Mouse (Mus musculus): Measurements from ENCODE around the gene Npr3.
A peak's percentile ranks its signal among the peaks of the same experiment; 100 is the strongest.
"Not testable (repeated sequence)": the region's sequence is repeated elsewhere in the genome, so short reads cannot be mapped to it uniquely, and the experiment has no call there.

Gene Npr3

GRCm38 (mm10) chr15:11881822-11882221 lies 25.3 kb downstream of the Npr3 start:
- DNase-seq = no peak

DNA sequence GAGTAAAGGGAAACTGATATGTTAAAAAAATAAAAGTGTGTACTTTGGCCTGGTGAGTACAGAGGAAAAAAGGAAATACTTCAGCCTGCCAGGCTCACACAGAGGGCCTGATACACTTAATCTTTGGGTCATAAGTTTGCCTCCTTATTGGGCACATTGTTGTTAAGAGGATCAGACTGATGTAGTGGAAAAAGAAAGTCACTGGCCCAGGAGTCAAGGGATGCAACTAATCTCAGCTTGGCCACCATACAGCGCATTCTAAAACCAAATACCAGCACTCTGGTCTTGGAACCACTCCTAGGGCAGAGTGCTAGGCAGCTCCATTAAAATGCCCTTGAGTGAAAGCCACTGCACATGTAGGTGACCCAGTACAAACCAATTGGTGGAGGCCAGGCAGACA lies 28.8 kb downstream of the Npr3 start:
- no peak for DNase-seq

DNA sequence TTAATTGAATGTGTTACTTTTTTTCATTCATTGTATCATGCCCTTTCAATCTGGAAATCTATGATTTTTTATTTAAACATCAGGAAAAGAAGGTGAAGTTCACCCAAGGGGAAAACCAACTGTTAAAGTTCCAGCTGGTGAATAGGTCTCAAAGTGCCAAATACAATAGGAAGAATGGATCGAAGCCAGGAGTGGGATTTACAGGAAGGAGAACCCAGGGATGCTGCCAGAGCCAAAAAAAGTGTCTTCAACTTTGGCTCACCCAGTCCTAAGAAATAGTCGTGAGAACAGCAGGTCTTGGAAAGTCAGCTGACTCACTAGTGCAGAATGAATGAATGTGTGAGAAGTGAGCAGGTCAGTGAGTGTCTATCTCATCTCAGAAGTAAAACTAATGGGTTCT lies 29.8 kb downstream of the Npr3 start:
- DNase-seq = no peak

GRCm38 (mm10) chr15:11866918-11867317 lies 40.2 kb downstream of the Npr3 start:
- DNase-seq = no peak

DNA sequence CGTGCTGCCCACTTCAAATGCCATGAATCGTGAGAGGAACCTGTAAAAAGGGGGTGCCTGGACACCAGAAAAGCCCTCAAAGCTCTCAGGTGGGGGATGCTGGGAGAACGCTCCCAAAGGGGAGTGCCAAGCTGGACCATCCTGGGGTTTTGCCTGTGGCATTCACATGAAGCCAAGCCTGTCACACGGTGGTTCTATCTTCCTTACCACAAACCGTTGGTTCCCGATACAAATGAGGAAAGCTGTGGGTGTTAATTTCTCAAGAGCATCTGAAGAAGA lies 43.6 kb downstream of the Npr3 start:
- DNase-seq = no peak

- DNase-seq = peak; percentile 42
These were observed 44.1 kb downstream of the Npr3 start for GRCm38 (mm10) chr15:11862785-11863539.

GRCm38 (mm10) chr15:11862253-11862652 lies 44.8 kb downstream of the Npr3 start:
- no peak for DNase-seq

GRCm38 (mm10) chr15:11860259-11860658 lies 46.8 kb downstream of the Npr3 start:
- DNase-seq = no peak

DNA sequence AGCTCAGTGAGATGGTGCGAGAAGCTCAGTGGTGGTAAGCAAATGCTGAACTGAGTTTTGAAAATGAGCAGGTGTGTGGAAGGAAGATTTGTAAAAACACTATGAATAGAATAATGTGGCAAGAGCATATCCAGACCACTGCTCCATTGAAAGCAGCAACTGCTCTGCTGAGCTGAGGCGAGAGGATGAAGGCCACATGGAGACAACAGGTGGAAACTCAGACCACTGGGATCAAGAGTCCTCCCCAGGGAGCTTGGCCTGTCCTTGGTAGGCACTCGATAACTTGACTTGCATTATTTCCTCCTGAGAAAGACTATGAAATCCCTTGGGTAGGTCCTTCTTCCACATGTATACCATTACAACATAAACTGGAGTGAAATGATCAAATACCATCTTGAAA lies 47.3 kb downstream of the Npr3 start:
- no peak for DNase-seq

- DNase-seq = peak; percentile 41
These were observed 48.7 kb downstream of the Npr3 start for GRCm38 (mm10) chr15:11858411-11858810.

DNA sequence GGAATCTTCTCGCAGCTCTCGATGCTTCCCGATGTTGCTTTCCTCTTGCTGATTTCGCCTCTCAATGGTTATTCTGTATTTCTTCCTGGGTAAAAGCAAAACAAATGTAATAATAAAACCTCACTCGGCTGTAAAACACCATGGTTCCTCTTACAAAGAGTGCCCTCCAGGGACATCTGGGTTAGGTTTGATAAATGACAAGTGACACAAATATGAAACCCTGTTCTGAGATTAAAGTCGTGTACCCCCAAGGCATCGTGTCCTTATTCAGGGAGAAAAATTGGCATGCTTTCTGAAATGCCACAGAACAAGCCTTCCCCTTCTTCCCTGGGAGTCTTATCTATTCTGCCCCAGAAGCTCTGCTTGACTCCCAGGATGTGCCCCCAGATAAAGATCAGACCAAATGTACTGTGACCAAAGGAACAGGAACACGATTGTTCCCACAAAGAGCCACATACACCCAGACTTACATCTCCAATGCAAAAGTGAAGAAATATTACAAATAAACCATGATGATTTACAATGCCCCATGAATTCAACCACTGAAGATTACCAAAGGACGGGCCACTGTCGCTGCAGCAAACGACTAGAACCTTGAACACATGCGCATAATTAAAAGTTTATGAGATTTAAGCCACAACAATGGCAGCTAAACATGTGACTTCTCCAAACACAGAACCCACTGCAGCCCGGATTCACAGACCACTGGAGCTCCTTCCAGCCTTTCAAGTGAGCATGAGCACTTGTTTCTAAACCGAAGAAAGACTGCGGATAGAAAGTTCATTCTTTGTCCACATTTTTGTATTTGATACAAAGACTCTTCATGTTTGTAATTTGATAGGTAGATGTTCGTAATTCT lies 61.7 kb downstream of the Npr3 start:
- no peak for DNase-seq

- DNase-seq = no peak
These were observed 63.0 kb downstream of the Npr3 start for GRCm38 (mm10) chr15:11844115-11844514.

DNA sequence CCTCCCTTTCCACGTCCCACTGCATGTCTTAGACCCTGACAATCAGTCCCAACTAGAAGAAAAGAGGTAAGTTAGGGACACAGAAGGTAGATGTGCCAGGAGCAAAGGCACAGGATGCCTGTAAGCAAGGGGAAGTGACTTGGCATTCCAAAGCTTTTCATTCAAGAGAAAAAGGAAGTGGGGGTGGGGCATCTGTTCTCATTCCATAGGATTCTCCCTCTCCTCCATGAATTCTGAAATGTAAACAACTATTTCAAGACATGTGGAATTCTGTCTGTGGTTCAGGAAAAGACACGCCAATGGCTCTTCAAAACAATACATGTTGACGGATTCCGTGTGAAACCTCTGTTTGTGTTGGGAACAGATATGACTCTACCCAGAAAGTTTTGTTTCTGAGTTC lies 65.3 kb downstream of the Npr3 start:
- DNase-seq = no peak

GRCm38 (mm10) chr15:11835913-11836312 lies 71.2 kb downstream of the Npr3 start:
- DNase-seq = no peak

DNA sequence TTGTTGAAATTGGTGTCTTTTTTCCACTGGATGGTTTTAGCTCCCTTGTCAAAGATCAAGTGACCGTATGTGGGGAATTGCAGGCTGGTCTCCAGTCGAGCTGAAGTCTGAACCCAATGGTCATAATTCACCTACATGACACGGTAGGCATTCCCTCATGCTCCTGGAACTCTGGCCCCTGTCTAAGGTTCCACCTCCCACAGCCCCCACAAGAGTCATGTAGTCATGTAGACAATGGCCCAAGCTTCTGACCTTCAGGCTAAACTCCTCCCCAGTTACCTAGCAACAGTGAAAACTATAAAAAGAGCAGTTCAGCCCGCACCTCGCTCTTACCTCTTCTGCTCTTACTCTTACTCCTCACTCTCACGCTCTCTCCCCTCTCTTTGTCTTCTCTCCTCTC lies 84.7 kb downstream of the Npr3 start:
- DNase-seq = not testable (repeated sequence)

DNA sequence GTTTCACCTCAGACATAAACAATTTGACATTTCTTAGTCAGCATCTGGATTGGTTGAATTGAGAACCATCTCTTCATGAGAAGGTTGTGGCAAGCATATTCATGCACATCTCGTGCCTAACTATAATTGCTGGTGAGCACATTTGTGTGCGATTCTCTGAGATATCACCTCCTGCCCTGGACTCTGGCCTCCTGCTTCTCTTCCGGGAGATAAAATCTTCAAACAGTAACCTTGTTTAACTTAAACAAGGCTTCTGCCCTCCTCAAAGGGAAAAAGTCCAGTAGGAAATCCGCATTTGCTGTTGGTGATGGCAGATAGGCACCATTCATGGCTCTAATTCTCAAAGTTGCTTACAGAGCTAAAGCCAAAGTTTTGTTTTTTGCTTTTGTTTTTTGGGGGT lies 91.5 kb downstream of the Npr3 start:
- no peak for DNase-seq

DNA sequence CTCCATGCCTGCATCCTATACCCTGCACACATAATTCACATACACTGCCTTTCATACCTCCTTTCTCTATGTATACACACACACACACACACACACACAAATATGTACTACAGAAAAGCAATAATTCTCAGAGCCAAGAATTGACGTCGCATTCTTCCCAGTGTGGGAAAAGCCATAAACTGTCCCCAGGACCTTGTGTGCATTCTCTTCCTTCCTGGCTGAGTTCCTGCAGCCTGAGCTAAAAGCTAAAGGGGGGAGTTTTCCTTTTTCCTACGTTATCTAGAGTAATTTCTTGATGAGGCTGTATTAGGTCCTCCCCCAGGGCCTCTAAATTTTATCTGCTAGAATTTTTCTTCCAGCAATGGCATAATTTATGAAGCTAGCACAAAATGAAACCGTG lies 103.5 kb downstream of the Npr3 start:
- no peak for DNase-seq

- DNase-seq = peak; percentile 29
These were observed 105.0 kb downstream of the Npr3 start for GRCm38 (mm10) chr15:11801863-11802722.

DNA sequence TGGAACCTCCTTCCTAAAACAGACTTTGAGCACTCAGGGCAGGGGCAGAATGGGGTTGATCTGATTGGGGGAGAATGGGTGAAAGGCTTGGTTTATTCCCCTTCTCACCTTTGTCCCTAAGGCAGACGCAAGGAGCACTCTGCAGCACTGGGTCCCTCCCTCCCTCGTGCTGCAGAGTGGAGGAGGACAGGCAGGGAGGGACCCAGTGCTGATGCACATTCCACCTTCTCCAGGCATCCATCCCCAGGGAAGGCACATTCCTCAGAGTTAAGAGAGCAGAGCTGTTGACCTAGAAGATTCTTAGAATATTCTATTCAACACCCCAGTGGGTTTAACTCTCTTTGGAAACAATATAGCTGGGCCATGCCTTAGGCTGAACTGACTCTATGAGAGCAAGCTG lies 112.5 kb downstream of the Npr3 start:
- no peak for DNase-seq

All from layer of hippocampus, adult 9-11 months (tissue).